Mouse (Mus musculus) bone marrow macrophage, adult 2 months (primary cell): ENCODE measurements around the gene Ms4a2.

Experiments
- CTCF ChIP-seq: IDR thresholded peaks from 2 replicates; pipeline ENCODE4 v1.5.1; 2012; ENCODE audit warnings: low read depth, mild to moderate bottlenecking, low read length, moderate library complexity
- POLR2A ChIP-seq: IDR thresholded peaks from 2 replicates; pipeline ENCODE4 v1.6.1; 2012; ENCODE audit warnings: mild to moderate bottlenecking, low read depth, low read length, borderline replicate concordance

DNA sequence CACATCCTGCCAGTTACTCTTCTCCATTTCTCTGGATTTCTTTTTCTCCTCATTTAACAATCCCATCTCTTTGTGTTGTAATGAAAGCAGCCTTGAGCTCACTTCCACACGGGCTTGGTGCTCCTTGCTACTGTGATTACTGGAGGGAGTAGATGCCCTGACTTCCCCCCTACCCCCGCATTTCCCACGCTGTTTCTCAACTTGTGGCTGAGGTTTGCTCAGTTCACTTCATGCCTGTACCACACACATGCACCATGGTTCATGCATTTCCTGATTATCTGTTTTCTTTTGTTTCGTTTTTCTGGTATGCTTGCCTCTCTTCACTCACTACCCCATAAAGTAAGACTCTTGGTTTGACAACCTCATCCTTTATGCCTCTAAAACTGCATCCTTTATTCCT lies 34.3 kb downstream of the Ms4a2 start:
- TF ChIP-seq POLR2A (no peak), CTCF (no peak)
